Mouse (Mus musculus) common myeloid progenitor, adult 5-6 weeks (primary cell): ENCODE results near the gene Zbtb7b. TPM values are rescaled to one million over a fixed set of nuclear protein-coding genes. Genes with fewer than 3 reads are reported as not detected.

Experiments used
- ATAC-seq: replicated peaks from 2 replicates; pipeline ENCODE4 v1.8.0; 2016; ENCODE audit warnings: low read depth, mild to moderate bottlenecking, moderate TSS enrichment, inconsistent platforms; ENCODE audit not compliant: poor library complexity, severe bottlenecking
- total RNA-seq: library from RNA; stranded (forward); fragments of 200-1000, 187-1606 nt; gene quantifications from 2 replicates; pipeline ENCODE4 v1.2.3, GENCODE M21; 2017

The Zbtb7b gene
- total RNA-seq, 1 experiment from 2014 or later: 5.3 TPM

GRCm38 (mm10) chr3:89390699-89391662 lies 3.6 kb downstream of the Zbtb7b start:
- no peak for ATAC-seq

GRCm38 (mm10) chr3:89390111-89390515 lies 4.5 kb downstream of the Zbtb7b start:
- ATAC-seq: no peak

GRCm38 (mm10) chr3:89388901-89389740 lies 5.5 kb downstream of the Zbtb7b start:
- no peak for ATAC-seq

- ATAC-seq: peak; percentile 20; the same call in 1 of the 2 replicates
Observed at GRCm38 (mm10) chr3:89388134-89388881, 6.3 kb downstream of the Zbtb7b start.

GRCm38 (mm10) chr3:89387632-89388031 lies 6.9 kb downstream of the Zbtb7b start:
- peak; percentile 31 for ATAC-seq

GRCm38 (mm10) chr3:89386438-89387420 lies 7.8 kb downstream of the Zbtb7b start:
- no peak for ATAC-seq

GRCm38 (mm10) chr3:89385451-89385850 lies 9.1 kb downstream of the Zbtb7b start:
- ATAC-seq: no peak; the same call in 1 of the 2 replicates

- ATAC-seq: no peak
Observed at GRCm38 (mm10) chr3:89384331-89385076, 10.1 kb downstream of the Zbtb7b start.

GRCm38 (mm10) chr3:89383651-89384255 lies 10.8 kb downstream of the Zbtb7b start:
- ATAC-seq: no peak

- ATAC-seq: no peak
Observed at GRCm38 (mm10) chr3:89382950-89383349, 11.6 kb downstream of the Zbtb7b start.

GRCm38 (mm10) chr3:89382033-89382882 lies 12.3 kb downstream of the Zbtb7b start:
- no peak for ATAC-seq

GRCm38 (mm10) chr3:89381233-89381632 lies 13.3 kb downstream of the Zbtb7b start:
- ATAC-seq: no peak

- no peak for ATAC-seq
Observed at GRCm38 (mm10) chr3:89380711-89381110, 13.9 kb downstream of the Zbtb7b start.

- no peak for ATAC-seq
Observed at GRCm38 (mm10) chr3:89380291-89380690, 14.3 kb downstream of the Zbtb7b start.

GRCm38 (mm10) chr3:89379388-89380131 lies 15.0 kb downstream of the Zbtb7b start:
- no peak for ATAC-seq

- ATAC-seq: peak; percentile 84
Observed at GRCm38 (mm10) chr3:89378394-89379067, 16.0 kb downstream of the Zbtb7b start.
